Mouse (Mus musculus): ENCODE data around the gene Foxn3. TPM values are rescaled to one million over a fixed set of nuclear protein-coding genes. Genes with fewer than 3 reads are reported as not detected.

Foxn3 gene
- polyA plus RNA-seq, 1 experiment from 2014 or later: 41.9 TPM

DNA sequence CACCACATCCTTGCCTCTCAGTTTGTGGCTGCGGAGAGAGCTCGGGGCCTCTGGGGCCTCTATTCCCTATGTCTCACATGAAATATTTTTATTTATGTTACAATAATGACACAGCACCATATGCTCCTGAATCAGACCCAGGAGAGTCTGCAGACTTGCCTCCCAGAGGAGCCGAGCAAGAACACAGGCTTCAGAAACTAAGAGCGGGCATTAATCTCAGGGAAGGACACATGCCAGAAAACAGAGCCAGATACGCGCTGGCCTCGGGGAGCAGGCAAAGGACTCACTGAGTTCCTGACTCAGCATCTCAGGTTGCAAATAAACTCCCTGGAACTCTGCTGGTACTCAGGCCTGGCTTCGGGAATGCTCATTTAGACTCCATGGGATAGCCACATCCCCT, 403.3 kb downstream of the Foxn3 start:
- no peak overlapping the region for H3K4me3 ChIP-seq (ENCODE audit: low read depth, low read length)
- no peak for TF ChIP-seq CTCF (IDR thresholded peaks at IDR 0.05; ENCODE audit: low read depth)
- 75% methylated on average over 8 of the region's 8 CpGs for WGBS
- H3K27me3 ChIP-seq (replicated peaks; ENCODE audit: control insufficient read depth, insufficient read depth, low read length): no peaks in the 10 kb centered on the region
- H3K4me2 ChIP-seq (replicated peaks; ENCODE audit: low read depth): no peak overlapping the region
- no peaks in the 10 kb centered on the region for H3K36me3 ChIP-seq (ENCODE audit: control insufficient read depth, insufficient read depth)
- ATAC-seq: no peak
- 0 out of 2 replicates have a peak, but pooled peaks cover 4% of the 10 kb centered on the region for H3K9me3 ChIP-seq (ENCODE audit: control insufficient read depth)
- H3K9ac ChIP-seq (ENCODE audit: low read depth, low read length): no peak overlapping the region
- H3K27ac ChIP-seq (ENCODE audit: low read depth, low read length): no peak overlapping the region
- H3K4me1 ChIP-seq (replicated peaks; ENCODE audit: control insufficient read depth, insufficient read depth, low read length): no peaks in the 10 kb centered on the region

DNA sequence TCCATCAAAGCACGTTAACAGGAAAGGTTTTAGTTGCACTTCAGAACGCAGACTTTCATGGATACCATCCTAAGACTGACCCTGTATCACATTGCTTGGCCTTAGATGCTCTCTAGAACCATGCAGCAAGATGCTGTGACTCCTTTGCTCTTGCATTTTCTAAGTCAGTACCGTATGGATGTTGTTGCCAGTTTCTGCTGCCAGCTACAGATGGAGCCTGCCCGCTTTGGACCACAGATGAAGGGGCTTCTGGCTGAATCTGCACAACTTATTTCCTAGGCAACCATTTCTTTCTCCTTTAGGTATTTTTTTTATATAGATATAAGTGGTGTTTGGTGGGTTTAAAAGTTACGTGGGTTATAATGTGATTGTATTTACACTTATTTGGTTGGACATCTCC, 407.5 kb downstream of the Foxn3 start:
- no peak for ATAC-seq
- WGBS: 92% methylated on average over 5 of the region's 5 CpGs
- Histone ChIP-seq H3K4me1 (replicated peaks; ENCODE audit: control insufficient read depth, insufficient read depth, low read length) (no peaks in the 10 kb centered on the region), H3K27me3 (replicated peaks; ENCODE audit: control insufficient read depth, insufficient read depth, low read length) (no peaks in the 10 kb centered on the region), H3K36me3 (ENCODE audit: control insufficient read depth, insufficient read depth) (no peaks in the 10 kb centered on the region), H3K27ac (ENCODE audit: low read depth, low read length) (no peak overlapping the region), H3K4me3 (ENCODE audit: low read depth, low read length) (no peak overlapping the region), H3K9me3 (ENCODE audit: control insufficient read depth) (0 out of 2 replicates have a peak, but pooled peaks cover 4% of the 10 kb centered on the region), H3K9ac (ENCODE audit: low read depth, low read length) (no peak overlapping the region), H3K4me2 (replicated peaks; ENCODE audit: low read depth) (no peak overlapping the region)
- no peak for TF ChIP-seq CTCF (IDR thresholded peaks at IDR 0.05; ENCODE audit: low read depth)

- Histone ChIP-seq H3K9ac (ENCODE audit: low read depth, low read length) (no peak overlapping the region), H3K27ac (ENCODE audit: low read depth, low read length) (no peak overlapping the region), H3K4me1 (replicated peaks; ENCODE audit: control insufficient read depth, insufficient read depth, low read length) (no peaks in the 10 kb centered on the region), H3K9me3 (ENCODE audit: control insufficient read depth) (0 out of 2 replicates have a peak, but pooled peaks cover 4% of the 10 kb centered on the region), H3K4me3 (ENCODE audit: low read depth, low read length) (no peak overlapping the region), H3K4me2 (replicated peaks; ENCODE audit: low read depth) (no peak overlapping the region), H3K27me3 (replicated peaks; ENCODE audit: control insufficient read depth, insufficient read depth, low read length) (no peaks in the 10 kb centered on the region), H3K36me3 (ENCODE audit: control insufficient read depth, insufficient read depth) (no peaks in the 10 kb centered on the region)
- no peak for TF ChIP-seq CTCF (IDR thresholded peaks at IDR 0.05; ENCODE audit: low read depth)
- ATAC-seq: no peak
- WGBS: 75% methylated on average over 7 of the region's 7 CpGs
Measured at GRCm38 (mm10) chr12:99154230-99154629, 409.2 kb downstream of the Foxn3 start.

- 52% methylated on average over 10 of the region's 10 CpGs for WGBS
- Histone ChIP-seq H3K27me3 (replicated peaks; ENCODE audit: control insufficient read depth, insufficient read depth, low read length) (no peaks in the 10 kb centered on the region), H3K9ac (ENCODE audit: low read depth, low read length) (no peak overlapping the region), H3K9me3 (ENCODE audit: control insufficient read depth) (0 out of 2 replicates have a peak, but pooled peaks cover 4% of the 10 kb centered on the region), H3K4me3 (ENCODE audit: low read depth, low read length) (no peak overlapping the region), H3K27ac (ENCODE audit: low read depth, low read length) (no peak overlapping the region), H3K4me1 (replicated peaks; ENCODE audit: control insufficient read depth, insufficient read depth, low read length) (no peaks in the 10 kb centered on the region), H3K4me2 (replicated peaks; ENCODE audit: low read depth) (no peak overlapping the region), H3K36me3 (ENCODE audit: control insufficient read depth, insufficient read depth) (no peaks in the 10 kb centered on the region)
- ATAC-seq: no peak
- TF ChIP-seq CTCF (IDR thresholded peaks at IDR 0.05; ENCODE audit: low read depth): no peak
Measured at GRCm38 (mm10) chr12:99153664-99154063, 409.7 kb downstream of the Foxn3 start.

DNA sequence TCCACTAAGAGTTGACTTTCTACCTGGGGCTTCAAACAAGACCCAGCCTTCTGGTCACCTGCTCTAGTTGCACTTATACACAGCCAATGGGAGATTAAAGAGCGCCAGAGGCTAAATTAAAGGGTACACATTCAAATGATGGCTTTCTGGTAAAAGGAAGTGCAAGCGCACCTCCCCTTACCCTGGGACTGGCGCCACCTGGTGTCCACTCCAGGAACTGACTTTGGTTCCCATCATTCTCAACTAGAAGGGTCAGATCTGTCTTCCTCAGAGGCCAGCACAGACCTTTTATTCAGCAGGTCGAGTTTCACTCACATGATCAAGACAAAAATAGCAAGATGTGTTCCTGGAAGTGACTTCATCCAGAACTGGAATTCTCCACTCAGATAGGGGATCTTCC, 413.3 kb downstream of the Foxn3 start:
- H3K27me3 ChIP-seq (replicated peaks; ENCODE audit: control insufficient read depth, insufficient read depth, low read length): no peaks in the 10 kb centered on the region
- H3K36me3 ChIP-seq (ENCODE audit: control insufficient read depth, insufficient read depth): no peaks in the 10 kb centered on the region
- ATAC-seq: no peak
- H3K4me3 ChIP-seq (ENCODE audit: low read depth, low read length): no peak overlapping the region
- peak; percentile 85 for TF ChIP-seq CTCF (IDR thresholded peaks at IDR 0.05; ENCODE audit: low read depth)
- no peak overlapping the region for H3K27ac ChIP-seq (ENCODE audit: low read depth, low read length)
- H3K4me2 ChIP-seq (replicated peaks; ENCODE audit: low read depth): no peak overlapping the region
- WGBS: 38% methylated on average over 4 of the region's 4 CpGs
- H3K4me1 ChIP-seq (replicated peaks; ENCODE audit: control insufficient read depth, insufficient read depth, low read length): no peaks in the 10 kb centered on the region
- no peaks in the 10 kb centered on the region for H3K9me3 ChIP-seq (ENCODE audit: control insufficient read depth)
- H3K9ac ChIP-seq (ENCODE audit: low read depth, low read length): no peak overlapping the region

DNA sequence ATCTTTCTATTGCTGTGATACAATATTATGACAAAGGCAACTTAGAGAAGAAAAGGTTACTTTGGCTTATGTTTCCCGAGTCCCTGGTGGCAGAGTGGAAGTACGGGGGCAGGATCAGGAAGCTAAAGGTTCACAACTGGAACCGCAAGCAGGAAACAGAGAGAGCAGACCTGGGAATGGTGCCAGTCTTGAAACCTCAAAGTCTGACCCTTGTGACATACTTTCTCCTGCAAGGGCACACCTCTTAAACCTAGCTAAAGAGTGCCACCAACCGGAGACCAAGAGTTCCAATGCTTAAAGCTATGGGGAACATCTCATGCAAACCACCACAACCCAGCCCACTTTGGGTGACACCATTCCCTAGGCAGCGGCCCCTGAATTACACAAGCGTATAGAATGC, 414.2 kb downstream of the Foxn3 start:
- no peak overlapping the region for H3K27ac ChIP-seq (ENCODE audit: low read depth, low read length)
- TF ChIP-seq CTCF (IDR thresholded peaks at IDR 0.05; ENCODE audit: low read depth): no peak
- no peaks in the 10 kb centered on the region for H3K27me3 ChIP-seq (replicated peaks; ENCODE audit: control insufficient read depth, insufficient read depth, low read length)
- H3K4me1 ChIP-seq (replicated peaks; ENCODE audit: control insufficient read depth, insufficient read depth, low read length): no peaks in the 10 kb centered on the region
- H3K9ac ChIP-seq (ENCODE audit: low read depth, low read length): no peak overlapping the region
- no peak for ATAC-seq
- WGBS: 92% methylated on average over 6 of the region's 6 CpGs
- H3K4me3 ChIP-seq (ENCODE audit: low read depth, low read length): no peak overlapping the region
- no peaks in the 10 kb centered on the region for H3K36me3 ChIP-seq (ENCODE audit: control insufficient read depth, insufficient read depth)
- H3K4me2 ChIP-seq (replicated peaks; ENCODE audit: low read depth): no peak overlapping the region
- no peaks in the 10 kb centered on the region for H3K9me3 ChIP-seq (ENCODE audit: control insufficient read depth)

All from intestine, postnatal 0 days (tissue).